Mouse (Mus musculus) ES-E14 (cell line): Measurements from ENCODE around the gene Sae1.

Source experiments
- CHD2 ChIP-seq: IDR thresholded peaks from 2 replicates; pipeline ENCODE4 v1.6.1; 2014; ENCODE audit warnings: mild to moderate bottlenecking, low read depth, low read length, inconsistent platforms
- HCFC1 ChIP-seq: IDR thresholded peaks from 2 replicates; pipeline ENCODE4 v1.6.1; 2012; ENCODE audit warnings: low read length, inconsistent platforms, borderline replicate concordance; ENCODE audit not compliant: insufficient read depth
- MAFK ChIP-seq: IDR thresholded peaks from 2 replicates; pipeline ENCODE4 v1.6.1; 2014; ENCODE audit warnings: mild to moderate bottlenecking, low read depth, low read length, inconsistent platforms; ENCODE audit not compliant: insufficient read depth
- ZC3H11A ChIP-seq: IDR thresholded peaks from 2 replicates; pipeline ENCODE4 v1.6.1; 2012; ENCODE audit warnings: low read depth, mild to moderate bottlenecking, inconsistent platforms, low read length, borderline replicate concordance

DNA sequence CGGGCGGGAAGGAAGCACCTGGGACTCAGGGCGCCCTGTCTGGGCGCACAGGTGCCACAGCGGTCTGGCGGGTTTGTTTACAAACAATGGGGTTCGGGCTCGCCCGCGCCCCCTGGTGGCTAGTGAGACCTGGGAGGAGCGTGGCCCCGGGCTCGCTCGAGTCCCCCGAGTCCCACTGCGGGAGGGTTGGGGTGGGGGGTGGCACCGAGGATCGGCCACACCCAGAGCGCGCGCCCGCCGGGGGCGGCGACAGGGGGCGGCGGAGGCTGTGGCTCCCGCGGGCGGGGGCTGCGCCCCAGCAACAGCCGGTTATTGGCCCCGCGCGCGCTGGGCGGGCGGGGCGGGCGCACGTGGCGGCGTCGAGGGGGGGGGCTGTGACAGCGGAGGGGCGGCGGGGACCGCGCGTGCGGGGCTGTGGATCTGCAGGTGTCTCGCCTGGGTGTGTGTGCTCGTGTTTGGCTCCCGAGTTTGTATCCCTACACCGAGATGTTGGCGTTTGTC lies 77.5 kb downstream of the Sae1 start:
- TF ChIP-seq ZC3H11A, result no peak
- TF ChIP-seq MAFK, result no peak
- peak; percentile 12; the same call in 1 of the 2 replicates for TF ChIP-seq HCFC1
- TF ChIP-seq CHD2, result no peak
